Mouse (Mus musculus) bone marrow, adult 2 months (tissue): Measurements from ENCODE around the gene Ferd3l. TPM values are rescaled to one million over a fixed set of nuclear protein-coding genes. Genes with fewer than 3 reads are reported as not detected.

Experiments used
- H3K27ac ChIP-seq: fragments of 200-500 bp; 2 replicates; pipeline ENCODE4 v1.5.1; 2012; ENCODE audit warnings: low read depth, mild to moderate bottlenecking, control low read depth, inconsistent platforms, low read length; ENCODE audit not compliant: control insufficient read depth, poor library complexity, insufficient read depth
- H3K4me1 ChIP-seq: fragments of 200-500 bp; 2 replicates; pipeline ENCODE4 v1.6.1; 2011; ENCODE audit warnings: low read length; ENCODE audit not compliant: control insufficient read depth, insufficient read depth
- H3K4me3 ChIP-seq: fragments of 200-500 bp; replicated peaks from 2 replicates; pipeline ENCODE3; 2011; ENCODE audit warnings: mild to moderate bottlenecking, low read depth, low read length, control low read depth; ENCODE audit not compliant: control insufficient read depth
- CTCF ChIP-seq: fragments of 200-500 bp; IDR thresholded peaks from 2 replicates; pipeline ENCODE4 v1.5.1; 2011; ENCODE audit warnings: low read length, control low read depth; ENCODE audit not compliant: control insufficient read depth, insufficient read depth
- POLR2A ChIP-seq: fragments of 200-500 bp; IDR thresholded peaks from 2 replicates; pipeline ENCODE4 v1.6.1; 2011; ENCODE audit warnings: low read depth, mild to moderate bottlenecking, control low read depth, low read length, borderline replicate concordance; ENCODE audit not compliant: control insufficient read depth
- WGBS: fragments of 180-500 bp; shearing (Covaris S2); methylation state at CpG from one replicate; pipeline ENCODE4 v1.1.7; 2018; 5-methylcytosine and 5-hydroxymethylcytosine counted together
- polyA plus RNA-seq: library from polyadenylated mRNA; stranded (reverse); fragments of >200 nt; gene quantifications from 2 replicates; pipeline ENCODE4 v1.2.4, GENCODE M21; 2011; ENCODE audit warnings: low replicate concordance; ENCODE audit not compliant: missing spikeins, insufficient read depth, insufficient read length

Gene Ferd3l
- polyA plus RNA-seq, 1 experiment = not detected

GRCm38 (mm10) chr12:33962118-33962772 lies 34.0 kb downstream of the Ferd3l start:
- TF ChIP-seq POLR2A (no peak), CTCF (no peak)
- Histone ChIP-seq H3K4me3 (no peak overlapping the region), H3K27ac (no peak overlapping the region), H3K4me1 (no peaks in the 10 kb centered on the region)
- WGBS = 18% methylated on average over 17 of the region's 17 CpGs

DNA sequence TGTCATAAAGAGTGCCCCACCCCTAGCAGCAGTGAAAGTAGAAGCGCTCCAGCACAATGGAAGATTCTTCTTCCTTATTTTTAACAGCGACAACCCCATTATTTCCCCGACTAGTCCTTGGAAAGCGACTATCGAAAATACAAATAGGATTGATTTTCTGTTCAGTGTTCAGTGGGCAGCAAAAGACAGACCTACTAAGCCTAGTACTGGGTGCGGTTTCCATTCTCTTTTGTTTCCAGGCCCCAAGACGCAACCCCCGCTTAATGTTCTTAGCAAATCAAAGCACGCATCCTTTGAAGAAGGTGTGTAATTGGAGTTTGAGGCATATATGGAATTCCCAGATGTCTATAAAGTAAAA lies 34.5 kb downstream of the Ferd3l start:
- no peak overlapping the region for H3K27ac ChIP-seq
- 21% methylated on average over 9 of the region's 9 CpGs for WGBS
- H3K4me1 ChIP-seq = no peaks in the 10 kb centered on the region
- no peak for TF ChIP-seq POLR2A
- no peak for TF ChIP-seq CTCF
- H3K4me3 ChIP-seq = no peak overlapping the region

DNA sequence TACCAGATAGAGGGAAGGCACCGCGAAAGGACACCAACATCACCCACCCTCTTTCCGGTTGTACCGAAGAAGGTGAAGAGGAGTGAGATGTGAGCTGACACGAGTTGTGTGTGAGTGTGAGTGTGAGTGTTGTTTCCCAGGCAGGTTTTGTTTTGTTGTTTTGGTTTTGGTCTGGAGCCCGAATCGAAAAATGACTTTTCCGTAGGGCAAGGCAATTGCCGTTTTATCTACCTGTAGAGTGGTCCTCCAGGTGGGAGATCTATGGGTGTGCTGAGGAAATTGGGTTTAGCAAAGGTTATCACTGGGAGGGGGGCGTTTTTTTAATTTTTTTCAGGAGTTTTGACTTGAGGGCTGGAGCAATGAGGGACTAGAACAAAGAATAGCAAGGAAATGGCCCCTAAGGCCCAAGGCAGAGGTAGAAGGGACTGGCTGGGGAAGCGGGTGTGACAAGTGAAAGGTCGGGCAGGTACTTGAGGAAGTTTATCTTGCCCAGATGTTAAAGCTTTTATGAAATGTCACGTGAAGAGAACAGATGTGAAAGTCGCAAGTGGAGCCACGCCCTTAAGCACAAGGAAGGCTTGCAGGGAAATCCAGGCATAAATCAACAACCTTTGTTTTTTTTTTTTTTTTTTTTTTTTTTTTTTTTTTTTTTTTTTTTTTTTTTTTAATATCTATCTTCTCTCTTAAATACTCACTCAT lies 35.6 kb downstream of the Ferd3l start:
- TF ChIP-seq POLR2A (no peak), CTCF (no peak)
- no peak overlapping the region for H3K27ac ChIP-seq
- H3K4me1 ChIP-seq = no peaks in the 10 kb centered on the region
- 11% methylated on average over 15 of the region's 15 CpGs for WGBS
- no peak overlapping the region for H3K4me3 ChIP-seq

DNA sequence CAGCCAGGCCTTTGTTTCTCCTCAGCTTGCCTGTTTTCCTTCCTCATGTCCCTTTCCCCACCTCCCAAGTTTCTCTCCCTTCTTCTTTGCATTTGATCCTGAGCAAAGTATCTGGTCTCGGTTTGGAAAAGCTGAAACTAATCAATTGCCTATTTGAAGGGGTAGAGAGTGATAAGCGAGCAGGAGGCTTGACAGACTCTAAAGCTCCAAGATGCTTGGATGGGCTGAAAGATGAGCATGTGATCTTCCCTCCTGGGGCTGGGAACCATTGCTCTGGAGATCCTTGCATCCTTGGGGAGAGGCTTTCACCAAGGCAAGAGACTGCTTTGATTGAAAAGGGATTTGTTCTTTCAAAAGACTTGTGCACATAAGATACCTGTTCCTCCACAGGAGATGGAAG lies 36.2 kb downstream of the Ferd3l start:
- Histone ChIP-seq H3K4me3 (no peak overlapping the region), H3K27ac (no peak overlapping the region), H3K4me1 (no peaks in the 10 kb centered on the region)
- no peak for TF ChIP-seq POLR2A
- no peak for TF ChIP-seq CTCF
- WGBS = 61% methylated on average over 2 of the region's 2 CpGs

DNA sequence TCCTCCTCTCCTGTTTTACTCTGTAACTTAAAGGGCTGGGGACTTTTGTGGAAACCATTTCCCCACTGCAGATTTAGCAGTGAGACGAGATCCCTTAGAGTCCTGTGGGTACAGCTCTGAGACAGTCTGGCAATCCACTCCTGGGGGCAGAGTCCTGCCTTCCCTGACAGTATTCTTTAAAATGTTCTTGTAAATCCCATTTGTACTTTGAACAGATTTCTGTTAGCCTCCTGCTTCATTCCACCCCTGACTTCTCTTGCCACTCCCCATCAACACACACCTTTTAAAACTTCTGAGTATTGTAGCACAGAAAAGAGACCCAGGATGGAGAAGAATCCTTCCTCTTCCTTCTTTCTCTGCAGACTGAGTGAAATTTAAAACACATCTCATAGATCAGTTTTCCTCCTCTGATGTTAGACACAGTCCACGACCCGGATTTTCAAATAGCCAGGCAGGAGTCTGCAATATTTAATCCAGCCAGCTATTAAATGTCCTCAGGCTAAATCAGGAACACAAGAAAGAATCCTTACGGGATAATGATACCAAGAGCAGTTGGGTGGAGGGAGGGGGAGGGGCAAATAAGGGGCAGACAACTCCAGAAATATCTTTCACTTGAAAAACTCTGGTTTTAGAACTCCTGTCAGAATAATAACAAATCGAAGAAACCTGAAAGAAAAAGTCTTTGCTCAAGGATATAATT lies 37.6 kb downstream of the Ferd3l start:
- WGBS = 13% methylated on average over 5 of the region's 5 CpGs
- TF ChIP-seq POLR2A = no peak
- TF ChIP-seq CTCF = no peak
- Histone ChIP-seq H3K27ac (no peak overlapping the region), H3K4me3 (no peak overlapping the region), H3K4me1 (no peaks in the 10 kb centered on the region)

GRCm38 (mm10) chr12:33966490-33967415 lies 38.5 kb downstream of the Ferd3l start:
- 3% methylated on average over 35 of the region's 35 CpGs for WGBS
- Histone ChIP-seq H3K4me1 (no peaks in the 10 kb centered on the region), H3K27ac (no peak overlapping the region), H3K4me3 (no peak overlapping the region)
- TF ChIP-seq CTCF = no peak
- no peak for TF ChIP-seq POLR2A

DNA sequence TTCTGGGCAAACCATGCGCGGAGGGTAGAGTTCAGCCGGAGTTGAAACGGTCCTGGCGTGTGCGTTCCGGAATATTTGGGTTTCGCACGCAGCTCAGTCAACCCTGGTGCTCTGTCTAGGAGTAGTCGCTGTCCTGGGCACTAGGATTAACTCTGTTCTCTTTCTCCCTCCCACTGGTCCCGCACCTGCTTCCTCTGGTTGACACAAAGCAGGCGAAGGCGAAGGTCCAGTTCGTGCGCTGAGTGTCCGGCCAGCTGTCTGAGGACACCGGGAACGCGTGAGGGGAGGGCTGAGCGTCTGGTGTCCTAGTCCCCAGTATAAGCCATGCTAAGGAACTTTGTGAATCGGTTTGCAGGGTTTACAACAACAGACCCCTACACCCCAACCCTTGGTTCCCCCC lies 39.3 kb downstream of the Ferd3l start:
- no peak overlapping the region for H3K4me3 ChIP-seq
- H3K27ac ChIP-seq = no peak overlapping the region
- no peaks in the 10 kb centered on the region for H3K4me1 ChIP-seq
- WGBS = 8% methylated on average over 21 of the region's 21 CpGs
- TF ChIP-seq POLR2A = no peak
- TF ChIP-seq CTCF = no peak
